Comparison of ENCODE assay signal across 23 mouse cellular contexts in genomic region chr9:83307349-83307938, GRCm38 (mm10).
A peak's percentile ranks its signal among the peaks of the same experiment; 100 is the strongest.
DNase-seq lines count a peak whose midpoint lies in the region; ATAC-seq and TF ChIP-seq lines count a peak whose summit lies in the region.
"Had no signal": no experiment of that assay in that cellular context is flagged by ENCODE, and none has a peak within 500 bp of the region (broad histone marks: within the 10 kb centered on the region; RNA-seq: fewer than 3 reads in every experiment).

No protein-coding gene starts in this region.

- DNase-seq in embryonic facial prominence, embryonic 11.5 days (ENCODE audit: low spot score) = peak; percentile 37
- DNase-seq in embryonic facial prominence, embryonic 10.5 days (ENCODE audit: low spot score) = no peak
- peak; percentile 44 for DNase-seq in limb, embryonic 14.5 days (ENCODE audit: low spot score)
- DNase-seq in adipocyte (ENCODE audit: low spot score) = no peak
- no peak for DNase-seq in left cerebral cortex, adult 9 months (ENCODE audit: low spot score in 2 of 2)
- DNase-seq: adrenal gland, postnatal 25 days; cerebellum, adult 8-10 months; cerebellum, postnatal 36 days; forebrain, postnatal 0 days; gastrocnemius, postnatal 25 days; heart, adult 18-20 months; kidney, adult 11 months; layer of hippocampus, adult 9-11 months; liver, postnatal 0 days had no signal

- no peak for TF ChIP-seq POLR2A in limb, embryonic 14.5 days (IDR thresholded peaks at IDR 0.05; ENCODE audit: borderline replicate concordance, extremely low read depth, insufficient read depth, insufficient read length)

- H3K4me1 ChIP-seq in embryonic facial prominence, embryonic 11.5 days (ENCODE audit: control insufficient read depth, insufficient read depth, low read length) = no peaks in the 10 kb centered on the region
- H3K4me1 ChIP-seq in embryonic facial prominence, embryonic 10.5 days = peaks cover 33% of the 10 kb centered on the region
- H3K4me1 ChIP-seq in midbrain, embryonic 16.5 days (ENCODE audit: control insufficient read depth, insufficient read depth, low read length) = peaks cover 4% of the 10 kb centered on the region; the same call in 1 of the 2 replicates
- H3K4me1 ChIP-seq in midbrain, embryonic 15.5 days = no peaks in the 10 kb centered on the region
- H3K4me1 ChIP-seq in limb, embryonic 14.5 days (ENCODE audit: control insufficient read depth, insufficient read depth, low read length) = peaks cover 30% of the 10 kb centered on the region
- H3K4me1 ChIP-seq: heart, embryonic 12.5 days had no signal

- ATAC-seq in embryonic facial prominence, embryonic 11.5 days (replicated peaks; ENCODE audit: insufficient number of reproducible peaks, low FRiP score, low TSS enrichment, low read depth) = no peak
- ATAC-seq in midbrain, embryonic 16.5 days = 0 out of 2 replicates have a peak, but pooled peaks have one; percentile 33
- ATAC-seq in midbrain, embryonic 15.5 days (replicated peaks) = no peak
- ATAC-seq in limb, embryonic 14.5 days (ENCODE audit: low FRiP score, low read depth) = peak; percentile 68; the same call in 1 of the 2 replicates
- no peak for ATAC-seq in erythroblast, adult 5-6 weeks (replicated peaks; ENCODE audit: low FRiP score, poor library complexity, severe bottlenecking)
- ATAC-seq: forebrain, postnatal 0 days; liver, postnatal 0 days had no signal

- H3K9me3 ChIP-seq in embryonic facial prominence, embryonic 11.5 days (replicated peaks; ENCODE audit: control insufficient read depth, low read length) = no peaks in the 10 kb centered on the region
- no peaks in the 10 kb centered on the region for H3K9me3 ChIP-seq in embryonic facial prominence, embryonic 10.5 days
- H3K9me3 ChIP-seq in midbrain, embryonic 16.5 days (replicated peaks; ENCODE audit: control insufficient read depth, low read length, poor library complexity, severe bottlenecking) = no peaks in the 10 kb centered on the region
- no peaks in the 10 kb centered on the region for H3K9me3 ChIP-seq in midbrain, embryonic 15.5 days
- H3K9me3 ChIP-seq in limb, embryonic 14.5 days (ENCODE audit: control insufficient read depth, low read length) = no peaks in the 10 kb centered on the region
- H3K9me3 ChIP-seq: heart, embryonic 12.5 days; hindbrain, embryonic 10.5 days; kidney, embryonic 15.5 days; neural tube, embryonic 12.5 days had no signal

- H3K27ac ChIP-seq in embryonic facial prominence, embryonic 11.5 days (replicated peaks; ENCODE audit: low read depth, low read length) = no peak overlapping the region
- no peak overlapping the region for H3K27ac ChIP-seq in embryonic facial prominence, embryonic 10.5 days (replicated peaks)
- H3K27ac ChIP-seq in midbrain, embryonic 16.5 days (ENCODE audit: low read length) = no peak overlapping the region
- H3K27ac ChIP-seq in midbrain, embryonic 15.5 days = no peak overlapping the region
- H3K27ac ChIP-seq in limb, embryonic 14.5 days (replicated peaks; ENCODE audit: low read depth, low read length) = no peak overlapping the region
- H3K27ac ChIP-seq: hindbrain, embryonic 10.5 days; kidney, embryonic 15.5 days; neural tube, embryonic 12.5 days; stomach, postnatal 0 days had no signal

- H3K36me3 ChIP-seq in embryonic facial prominence, embryonic 11.5 days (replicated peaks; ENCODE audit: control insufficient read depth, insufficient read depth, low read depth, low read length) = no peaks in the 10 kb centered on the region
- H3K36me3 ChIP-seq in embryonic facial prominence, embryonic 10.5 days (replicated peaks) = no peaks in the 10 kb centered on the region
- H3K36me3 ChIP-seq in midbrain, embryonic 16.5 days (ENCODE audit: control insufficient read depth, insufficient read depth, low read length) = no peaks in the 10 kb centered on the region
- no peaks in the 10 kb centered on the region for H3K36me3 ChIP-seq in midbrain, embryonic 15.5 days (replicated peaks)
- no peaks in the 10 kb centered on the region for H3K36me3 ChIP-seq in limb, embryonic 14.5 days (ENCODE audit: control insufficient read depth, insufficient read depth, low read length)
- H3K36me3 ChIP-seq: heart, embryonic 12.5 days; hindbrain, embryonic 10.5 days; kidney, embryonic 15.5 days; neural tube, embryonic 12.5 days had no signal

- WGBS in embryonic facial prominence, embryonic 11.5 days = 55% methylated on average over 11 of the region's 11 CpGs
- WGBS in embryonic facial prominence, embryonic 10.5 days = 65% methylated on average over 11 of the region's 11 CpGs
- WGBS in midbrain, embryonic 16.5 days = 52% methylated on average over 11 of the region's 11 CpGs
- WGBS in midbrain, embryonic 15.5 days = 56% methylated on average over 11 of the region's 11 CpGs
- 37% methylated on average over 11 of the region's 11 CpGs for WGBS in limb, embryonic 14.5 days

- no peak overlapping the region for H3K9ac ChIP-seq in embryonic facial prominence, embryonic 11.5 days (replicated peaks; ENCODE audit: low read length)
- H3K9ac ChIP-seq in midbrain, embryonic 16.5 days (ENCODE audit: low read depth, low read length) = no peak overlapping the region
- no peak overlapping the region for H3K9ac ChIP-seq in midbrain, embryonic 15.5 days
- no peak overlapping the region for H3K9ac ChIP-seq in limb, embryonic 14.5 days (ENCODE audit: low read depth, low read length, severe bottlenecking)
- H3K9ac ChIP-seq: forebrain, postnatal 0 days; heart, embryonic 12.5 days; kidney, embryonic 15.5 days; liver, postnatal 0 days; neural tube, embryonic 12.5 days had no signal

- H3K4me2 ChIP-seq in embryonic facial prominence, embryonic 11.5 days (ENCODE audit: low read depth, low read length) = no peak overlapping the region; the same call in 1 of the 2 replicates
- H3K4me2 ChIP-seq in midbrain, embryonic 16.5 days (ENCODE audit: low read length) = no peak overlapping the region; the same call in 1 of the 2 replicates
- H3K4me2 ChIP-seq in midbrain, embryonic 15.5 days = no peak overlapping the region
- no peak overlapping the region for H3K4me2 ChIP-seq in limb, embryonic 14.5 days (replicated peaks; ENCODE audit: low read depth, low read length, severe bottlenecking)
- H3K4me2 ChIP-seq: heart, embryonic 12.5 days; kidney, embryonic 15.5 days; liver, embryonic 11.5 days; neural tube, embryonic 12.5 days had no signal

- H3K4me3 ChIP-seq in embryonic facial prominence, embryonic 11.5 days (ENCODE audit: low read depth, low read length) = no peak overlapping the region
- no peak overlapping the region for H3K4me3 ChIP-seq in embryonic facial prominence, embryonic 10.5 days
- no peak overlapping the region for H3K4me3 ChIP-seq in midbrain, embryonic 16.5 days (ENCODE audit: low read depth, low read length)
- H3K4me3 ChIP-seq in midbrain, embryonic 15.5 days = no peak overlapping the region
- no peak overlapping the region for H3K4me3 ChIP-seq in limb, embryonic 14.5 days (replicated peaks; ENCODE audit: low read length)
- H3K4me3 ChIP-seq: heart, embryonic 12.5 days; hindbrain, embryonic 10.5 days; kidney, embryonic 15.5 days; neural tube, embryonic 12.5 days had no signal

- H3K27me3 ChIP-seq in embryonic facial prominence, embryonic 11.5 days (ENCODE audit: control insufficient read depth, insufficient read depth, low read length) = no peaks in the 10 kb centered on the region
- 0 out of 2 replicates have a peak, but pooled peaks cover 5% of the 10 kb centered on the region for H3K27me3 ChIP-seq in embryonic facial prominence, embryonic 10.5 days (replicated peaks; ENCODE audit: low read depth, poor library complexity, severe bottlenecking)
- H3K27me3 ChIP-seq in midbrain, embryonic 16.5 days (ENCODE audit: control insufficient read depth, insufficient read depth, low read depth, low read length) = no peaks in the 10 kb centered on the region
- H3K27me3 ChIP-seq in midbrain, embryonic 15.5 days (replicated peaks) = no peaks in the 10 kb centered on the region
- no peaks in the 10 kb centered on the region for H3K27me3 ChIP-seq in limb, embryonic 14.5 days (ENCODE audit: control insufficient read depth, insufficient read depth, low read length)
- H3K27me3 ChIP-seq: kidney, embryonic 15.5 days; neural tube, embryonic 12.5 days had no signal

Comparison
In these comparisons a context has a peak if more than half of its experiments do, and no peak if none do; other contexts are left out.
1. ATAC-seq: peak in midbrain, embryonic 16.5 days (single experiment) and limb, embryonic 14.5 days (single experiment); none in embryonic facial prominence, embryonic 11.5 days (single experiment), midbrain, embryonic 15.5 days (single experiment) and erythroblast, adult 5-6 weeks (single experiment).
2. DNase-seq: peak in embryonic facial prominence, embryonic 11.5 days (single experiment) and limb, embryonic 14.5 days (single experiment); none in embryonic facial prominence, embryonic 10.5 days (single experiment), adipocyte (single experiment) and left cerebral cortex, adult 9 months (0 of 2).